Mouse (Mus musculus): ENCODE measurements around the gene Polm. TPM values are rescaled to one million over a fixed set of nuclear protein-coding genes. Genes with fewer than 3 reads are reported as not detected.
"Not testable (repeated sequence)": the region's sequence is repeated elsewhere in the genome, so short reads cannot be mapped to it uniquely, and the experiment has no call there.

Gene Polm
- polyA plus RNA-seq, 1 experiment from 2014 or later = 9.0 TPM

GRCm38 (mm10) chr11:5835057-5835456 is 2.8 kb downstream of the Polm start:
- H3K36me3 ChIP-seq = peaks cover 47% of the 10 kb centered on the region
- ATAC-seq (ENCODE audit: insufficient number of reproducible peaks, insufficient read depth, low FRiP score, low TSS enrichment, low read depth) = no peak
- peaks cover 8% of the 10 kb centered on the region; the same call in 1 of the 2 replicates for H3K4me1 ChIP-seq (replicated peaks)
- no peak overlapping the region for H3K9ac ChIP-seq (replicated peaks)
- H3K4me3 ChIP-seq (replicated peaks) = no peak overlapping the region
- H3K27ac ChIP-seq = no peak overlapping the region
- H3K9me3 ChIP-seq = no peaks in the 10 kb centered on the region
- WGBS = 87% methylated on average over 7 of the region's 7 CpGs
- no peaks in the 10 kb centered on the region for H3K27me3 ChIP-seq
- H3K4me2 ChIP-seq = no peak overlapping the region

- ATAC-seq (ENCODE audit: insufficient number of reproducible peaks, insufficient read depth, low FRiP score, low TSS enrichment, low read depth) = no peak
- 79% methylated on average over 9 of the region's 9 CpGs for WGBS
- H3K36me3 ChIP-seq = peaks cover 52% of the 10 kb centered on the region
Observed at GRCm38 (mm10) chr11:5834506-5834905, 3.3 kb downstream of the Polm start.

GRCm38 (mm10) chr11:5829327-5829726 is 8.5 kb downstream of the Polm start:
- H3K27me3 ChIP-seq = no peaks in the 10 kb centered on the region
- H3K27ac ChIP-seq = no peak overlapping the region
- H3K9ac ChIP-seq (replicated peaks) = no peak overlapping the region
- WGBS = 91% methylated on average over 12 of the region's 12 CpGs
- no peak for ATAC-seq (ENCODE audit: insufficient number of reproducible peaks, insufficient read depth, low FRiP score, low TSS enrichment, low read depth)
- H3K4me1 ChIP-seq (replicated peaks) = 0 out of 2 replicates have a peak, but pooled peaks cover 3% of the 10 kb centered on the region
- no peak overlapping the region for H3K4me3 ChIP-seq (replicated peaks)
- H3K4me2 ChIP-seq = no peak overlapping the region
- peaks cover 62% of the 10 kb centered on the region for H3K36me3 ChIP-seq
- H3K9me3 ChIP-seq = no peaks in the 10 kb centered on the region

More at GRCm38 (mm10) chr11:5834506-5834905, 3.3 kb downstream of the Polm start:
- Histone ChIP-seq H3K4me2 (no peak overlapping the region), H3K4me1 (replicated peaks) (0 out of 2 replicates have a peak, but pooled peaks cover 3% of the 10 kb centered on the region), H3K9ac (replicated peaks) (no peak overlapping the region), H3K4me3 (replicated peaks) (no peak overlapping the region), H3K27ac (no peak overlapping the region), H3K9me3 (no peaks in the 10 kb centered on the region), H3K27me3 (no peaks in the 10 kb centered on the region)

- Histone ChIP-seq H3K9me3 (no peaks in the 10 kb centered on the region), H3K4me3 (replicated peaks) (no peak overlapping the region), H3K36me3 (peaks cover 55% of the 10 kb centered on the region), H3K9ac (replicated peaks) (no peak overlapping the region), H3K27ac (no peak overlapping the region), H3K27me3 (no peaks in the 10 kb centered on the region), H3K4me1 (replicated peaks) (0 out of 2 replicates have a peak, but pooled peaks cover 3% of the 10 kb centered on the region), H3K4me2 (no peak overlapping the region)
- ATAC-seq (ENCODE audit: insufficient number of reproducible peaks, insufficient read depth, low FRiP score, low TSS enrichment, low read depth) = no peak
- WGBS = 85% methylated on average over 11 of the region's 11 CpGs
Observed at GRCm38 (mm10) chr11:5828509-5829191, 9.2 kb downstream of the Polm start.

GRCm38 (mm10) chr11:5827931-5828330 is 9.9 kb downstream of the Polm start:
- no peak overlapping the region for H3K9ac ChIP-seq (replicated peaks)
- no peak overlapping the region for H3K4me3 ChIP-seq (replicated peaks)
- H3K4me2 ChIP-seq = no peak overlapping the region
- H3K36me3 ChIP-seq = peaks cover 51% of the 10 kb centered on the region
- H3K9me3 ChIP-seq = no peaks in the 10 kb centered on the region
- ATAC-seq (ENCODE audit: insufficient number of reproducible peaks, insufficient read depth, low FRiP score, low TSS enrichment, low read depth) = no peak
- H3K4me1 ChIP-seq (replicated peaks) = 0 out of 2 replicates have a peak, but pooled peaks cover 3% of the 10 kb centered on the region
- WGBS = 91% methylated on average over 5 of the region's 5 CpGs
- no peaks in the 10 kb centered on the region for H3K27me3 ChIP-seq
- H3K27ac ChIP-seq = no peak overlapping the region

- no peak overlapping the region for H3K4me2 ChIP-seq
- no peak overlapping the region for H3K9ac ChIP-seq (replicated peaks)
- ATAC-seq (ENCODE audit: insufficient number of reproducible peaks, insufficient read depth, low FRiP score, low TSS enrichment, low read depth) = no peak
- H3K4me1 ChIP-seq (replicated peaks) = 0 out of 2 replicates have a peak, but pooled peaks cover 3% of the 10 kb centered on the region
- no peaks in the 10 kb centered on the region for H3K27me3 ChIP-seq
- no peak overlapping the region for H3K27ac ChIP-seq
- H3K4me3 ChIP-seq (replicated peaks) = no peak overlapping the region
- peaks cover 26% of the 10 kb centered on the region for H3K36me3 ChIP-seq
- H3K9me3 ChIP-seq = no peaks in the 10 kb centered on the region
Observed at GRCm38 (mm10) chr11:5825432-5825831, 12.4 kb downstream of the Polm start.

GRCm38 (mm10) chr11:5819223-5819622 is 18.6 kb downstream of the Polm start:
- Histone ChIP-seq H3K36me3 (no peaks in the 10 kb centered on the region), H3K4me3 (replicated peaks) (no peak overlapping the region), H3K9me3 (no peaks in the 10 kb centered on the region), H3K27me3 (no peaks in the 10 kb centered on the region), H3K27ac (no peak overlapping the region), H3K4me2 (no peak overlapping the region), H3K9ac (replicated peaks) (no peak overlapping the region), H3K4me1 (replicated peaks) (no peaks in the 10 kb centered on the region)
- WGBS = 74% methylated on average over 2 of the region's 2 CpGs
- ATAC-seq (ENCODE audit: insufficient number of reproducible peaks, insufficient read depth, low FRiP score, low TSS enrichment, low read depth) = no peak

GRCm38 (mm10) chr11:5813381-5813780 is 24.4 kb downstream of the Polm start:
- H3K27ac ChIP-seq = no peak overlapping the region
- ATAC-seq (ENCODE audit: insufficient number of reproducible peaks, insufficient read depth, low FRiP score, low TSS enrichment, low read depth) = no peak
- H3K9ac ChIP-seq (replicated peaks) = no peak overlapping the region
- 80% methylated on average over 10 of the region's 10 CpGs for WGBS
- H3K9me3 ChIP-seq = peaks cover 7% of the 10 kb centered on the region; the same call in 1 of the 2 replicates
- H3K27me3 ChIP-seq = no peaks in the 10 kb centered on the region
- H3K4me3 ChIP-seq (replicated peaks) = no peak overlapping the region
- H3K4me2 ChIP-seq = no peak overlapping the region
- H3K36me3 ChIP-seq = no peaks in the 10 kb centered on the region
- H3K4me1 ChIP-seq (replicated peaks) = no peaks in the 10 kb centered on the region

GRCm38 (mm10) chr11:5809487-5809886 is 28.3 kb downstream of the Polm start:
- H3K9ac ChIP-seq (replicated peaks); H3K4me1 ChIP-seq (replicated peaks); H3K4me2 ChIP-seq; H3K27me3 ChIP-seq; H3K27ac ChIP-seq; H3K4me3 ChIP-seq (replicated peaks); H3K36me3 ChIP-seq; H3K9me3 ChIP-seq; ATAC-seq (ENCODE audit: insufficient number of reproducible peaks, insufficient read depth, low FRiP score, low TSS enrichment, low read depth): not testable (repeated sequence)
- WGBS = 91% methylated on average over 4 of the region's 4 CpGs

GRCm38 (mm10) chr11:5807956-5808355 is 29.9 kb downstream of the Polm start:
- ATAC-seq (ENCODE audit: insufficient number of reproducible peaks, insufficient read depth, low FRiP score, low TSS enrichment, low read depth) = no peak
- Histone ChIP-seq H3K9ac (replicated peaks) (no peak overlapping the region), H3K4me1 (replicated peaks) (peaks cover 14% of the 10 kb centered on the region), H3K4me2 (no peak overlapping the region), H3K9me3 (no peaks in the 10 kb centered on the region), H3K27ac (no peak overlapping the region), H3K36me3 (no peaks in the 10 kb centered on the region), H3K4me3 (replicated peaks) (no peak overlapping the region), H3K27me3 (no peaks in the 10 kb centered on the region)
- WGBS = 85% methylated on average over 9 of the region's 9 CpGs

GRCm38 (mm10) chr11:5805711-5806110 is 32.1 kb downstream of the Polm start:
- no peak for ATAC-seq (ENCODE audit: insufficient number of reproducible peaks, insufficient read depth, low FRiP score, low TSS enrichment, low read depth)
- H3K9me3 ChIP-seq = no peaks in the 10 kb centered on the region
- H3K36me3 ChIP-seq = peaks cover 12% of the 10 kb centered on the region
- no peak overlapping the region for H3K4me3 ChIP-seq (replicated peaks)
- H3K27ac ChIP-seq = no peak overlapping the region
- H3K4me1 ChIP-seq (replicated peaks) = peaks cover 29% of the 10 kb centered on the region
- no peak overlapping the region for H3K4me2 ChIP-seq
- H3K9ac ChIP-seq (replicated peaks) = no peak overlapping the region
- no peaks in the 10 kb centered on the region for H3K27me3 ChIP-seq
- 83% methylated on average over 3 of the region's 3 CpGs for WGBS

GRCm38 (mm10) chr11:5804174-5804573 is 33.6 kb downstream of the Polm start:
- H3K4me3 ChIP-seq (replicated peaks) = no peak overlapping the region
- WGBS = 83% methylated on average over 5 of the region's 5 CpGs
- ATAC-seq (ENCODE audit: insufficient number of reproducible peaks, insufficient read depth, low FRiP score, low TSS enrichment, low read depth) = 0 out of 2 replicates have a peak, but pooled peaks have one; percentile 52
- no peaks in the 10 kb centered on the region for H3K27me3 ChIP-seq
- peaks cover 27% of the 10 kb centered on the region for H3K36me3 ChIP-seq
- H3K9me3 ChIP-seq = no peaks in the 10 kb centered on the region
- H3K27ac ChIP-seq = no peak overlapping the region
- H3K4me2 ChIP-seq = no peak overlapping the region
- peaks cover 29% of the 10 kb centered on the region for H3K4me1 ChIP-seq (replicated peaks)
- H3K9ac ChIP-seq (replicated peaks) = no peak overlapping the region

All from limb, embryonic 12.5 days (tissue).